Mouse (Mus musculus) small intestine, adult 2 months (tissue): Measurements from ENCODE around the gene Smg9.

Source experiments
- CTCF ChIP-seq: fragments of 200-500 bp; IDR thresholded peaks from 2 replicates; pipeline ENCODE4 v1.5.1; 2012; ENCODE audit warnings: low read depth, mild to moderate bottlenecking, control low read depth, inconsistent platforms, low read length, moderate library complexity, mixed read lengths; ENCODE audit not compliant: insufficient replicate concordance, insufficient read length; ENCODE audit errors: extremely low read depth
- POLR2A ChIP-seq: fragments of 200-500 bp; IDR thresholded peaks from 2 replicates; pipeline ENCODE4 v1.6.1; 2012; ENCODE audit warnings: low read depth, mild to moderate bottlenecking, control low read depth, inconsistent platforms, low read length, moderate library complexity

GRCm38 (mm10) chr7:24369731-24370541, 29.5 kb upstream of the Smg9 start, which contains the start of gene Kcnn4:
- TF ChIP-seq POLR2A (peak; percentile 75; the same call in 1 of the 2 replicates), CTCF (no peak)
